In genomic region chr1:135240206-135240605, GRCm38 (mm10) we compare ENCODE assay signal across 6 mouse cellular contexts. TPM values are rescaled to one million over a fixed set of nuclear protein-coding genes. Genes with fewer than 3 reads are reported as not detected.
"Had no signal": no experiment of that assay in that cellular context is flagged by ENCODE, and none has a peak within 500 bp of the region (broad histone marks: within the 10 kb centered on the region; RNA-seq: fewer than 3 reads in every experiment).

No protein-coding gene starts in this region.

RNA-seq across cellular contexts. Expression of gene Elf3, which starts 18.2 kb away (rescaled TPM):
- total RNA-seq: layer of hippocampus, adult 8-10 months; layer of hippocampus, postnatal 10 days; layer of hippocampus, postnatal 36 days; left cerebral cortex, adult 2 months; left cerebral cortex, postnatal 10 days; left cerebral cortex, postnatal 36 days had no signal
